Mouse (Mus musculus) hindbrain, embryonic 12.5 days (tissue): ENCODE results near the gene Cd177. TPM values are rescaled to one million over a fixed set of nuclear protein-coding genes. Genes with fewer than 3 reads are reported as not detected.
"Not testable (repeated sequence)": the region's sequence is repeated elsewhere in the genome, so short reads cannot be mapped to it uniquely, and the experiment has no call there.

Source experiments
- ATAC-seq: fragments of 200-750 bp; cut with Nextera tagmentation; 2 replicates; pipeline ENCODE4 v1.8.0; 2017; ENCODE audit warnings: moderate TSS enrichment; ENCODE audit not compliant: low FRiP score
- H3K27ac ChIP-seq: fragments of 300-500 bp; sonication (generic); 2 replicates; pipeline ENCODE4 v1.5.1; 2016; ENCODE audit warnings: mild to moderate bottlenecking
- H3K27me3 ChIP-seq: fragments of 300-500 bp; sonication (generic); 2 replicates; pipeline ENCODE4 v1.6.1; 2016; ENCODE audit warnings: mild to moderate bottlenecking
- H3K36me3 ChIP-seq: fragments of 300-500 bp; sonication (generic); 2 replicates; pipeline ENCODE4 v1.6.1; 2016; ENCODE audit warnings: mild to moderate bottlenecking
- H3K4me1 ChIP-seq: fragments of 300-500 bp; sonication (generic); 2 replicates; pipeline ENCODE4 v1.6.1; 2016
- H3K4me2 ChIP-seq: fragments of 300-500 bp; sonication (generic); replicated peaks from 2 replicates; pipeline ENCODE4 v1.6.1; 2016; ENCODE audit warnings: mild to moderate bottlenecking
- H3K4me3 ChIP-seq: fragments of 300-500 bp; sonication (generic); 2 replicates; pipeline ENCODE4 v1.5.1; 2016; ENCODE audit warnings: mild to moderate bottlenecking
- H3K9ac ChIP-seq: fragments of 300-500 bp; sonication (generic); 2 replicates; pipeline ENCODE4 v1.6.1; 2016; ENCODE audit warnings: mild to moderate bottlenecking, moderate library complexity
- H3K9me3 ChIP-seq: fragments of 300-500 bp; sonication (generic); replicated peaks from 2 replicates; pipeline ENCODE4 v1.6.1; 2016; ENCODE audit warnings: mild to moderate bottlenecking
- WGBS: fragments of 180-500 bp; shearing (Covaris S2); methylation state at CpG from one replicate; pipeline ENCODE4 v1.1.7; 2016; 5-methylcytosine and 5-hydroxymethylcytosine counted together
- polyA plus RNA-seq: library from polyadenylated mRNA; unstranded; fragments of >200 nt; fragmentation: Nextera tagmentation; extraction: Ambion mirVana; gene quantifications from 2 replicates; pipeline ENCODE4 v1.2.1, GENCODE M21; 2016

Gene Cd177
- polyA plus RNA-seq, 1 experiment from 2014 or later: 0.23 TPM

- 92% methylated on average over 2 of the region's 2 CpGs for WGBS
- H3K27ac ChIP-seq: no peak overlapping the region
- ATAC-seq: no peak
- no peaks in the 10 kb centered on the region for H3K9me3 ChIP-seq
- no peak overlapping the region for H3K9ac ChIP-seq
- no peaks in the 10 kb centered on the region for H3K27me3 ChIP-seq
- 0 out of 2 replicates have a peak, but pooled peaks cover 5% of the 10 kb centered on the region for H3K4me1 ChIP-seq
- H3K36me3 ChIP-seq: no peaks in the 10 kb centered on the region
- no peak overlapping the region for H3K4me3 ChIP-seq
- no peak overlapping the region for H3K4me2 ChIP-seq
Observed at GRCm38 (mm10) chr7:24751610-24752009, 8.5 kb downstream of the Cd177 start.

GRCm38 (mm10) chr7:24750695-24751094, 9.4 kb downstream of the Cd177 start:
- no peaks in the 10 kb centered on the region for H3K27me3 ChIP-seq
- no peaks in the 10 kb centered on the region for H3K36me3 ChIP-seq
- no peak overlapping the region for H3K4me2 ChIP-seq
- peak overlapping the region; percentile 29; the same call in 1 of the 2 replicates for H3K9ac ChIP-seq
- ATAC-seq: no peak
- 59% methylated on average over 4 of the region's 4 CpGs for WGBS
- H3K4me1 ChIP-seq: 0 out of 2 replicates have a peak, but pooled peaks cover 5% of the 10 kb centered on the region
- no peak overlapping the region for H3K27ac ChIP-seq
- no peak overlapping the region for H3K4me3 ChIP-seq
- H3K9me3 ChIP-seq: no peaks in the 10 kb centered on the region

GRCm38 (mm10) chr7:24735970-24736670, 24.0 kb downstream of the Cd177 start:
- no peak overlapping the region for H3K9ac ChIP-seq
- no peaks in the 10 kb centered on the region for H3K27me3 ChIP-seq
- H3K36me3 ChIP-seq: no peaks in the 10 kb centered on the region
- H3K27ac ChIP-seq: no peak overlapping the region
- H3K4me3 ChIP-seq: peak overlapping the region; percentile 5; the same call in 1 of the 2 replicates
- no peaks in the 10 kb centered on the region for H3K9me3 ChIP-seq
- WGBS: 15% methylated on average over 17 of the region's 17 CpGs
- peak; percentile 43 for ATAC-seq
- H3K4me2 ChIP-seq: peak overlapping the region; percentile 36
- peaks cover 3% of the 10 kb centered on the region for H3K4me1 ChIP-seq

- H3K4me1 ChIP-seq, H3K36me3 ChIP-seq, H3K4me2 ChIP-seq, H3K4me3 ChIP-seq, H3K27me3 ChIP-seq, H3K9me3 ChIP-seq, ATAC-seq, H3K27ac ChIP-seq, H3K9ac ChIP-seq: not testable (repeated sequence)
- 88% methylated on average over 11 of the region's 11 CpGs for WGBS
Observed at GRCm38 (mm10) chr7:24726808-24727207, 33.3 kb downstream of the Cd177 start, which contains the start of gene Gm4763. Gene Gm4763, minus strand, starts transcription at chr7:24726908.

GRCm38 (mm10) chr7:24715039-24715438, 45.1 kb downstream of the Cd177 start:
- WGBS: 76% methylated on average over 6 of the region's 6 CpGs
- ATAC-seq: no peak
- Histone ChIP-seq H3K27me3 (no peaks in the 10 kb centered on the region), H3K36me3 (no peaks in the 10 kb centered on the region), H3K4me2 (no peak overlapping the region), H3K27ac (no peak overlapping the region), H3K9me3 (no peaks in the 10 kb centered on the region), H3K4me1 (no peaks in the 10 kb centered on the region), H3K4me3 (no peak overlapping the region), H3K9ac (no peak overlapping the region)

GRCm38 (mm10) chr7:24708832-24709292, 51.2 kb downstream of the Cd177 start, which contains the start of gene BC049730:
Gene BC049730, plus strand, starts transcription at chr7:24709242.
- WGBS: 95% methylated on average over 14 of the region's 14 CpGs
- H3K27ac ChIP-seq: no peak within 1 kb of the TSS

GRCm38 (mm10) chr7:24702841-24703240, 57.3 kb downstream of the Cd177 start:
- not testable (repeated sequence) for H3K36me3 ChIP-seq, H3K4me1 ChIP-seq, H3K9ac ChIP-seq, ATAC-seq, H3K4me3 ChIP-seq, H3K9me3 ChIP-seq, H3K27ac ChIP-seq, H3K27me3 ChIP-seq, H3K4me2 ChIP-seq
- 72% methylated on average over 7 of the region's 9 CpGs for WGBS

More at GRCm38 (mm10) chr7:24708832-24709292, 51.2 kb downstream of the Cd177 start, which contains the start of gene BC049730:
- H3K36me3 ChIP-seq: no peaks in the 10 kb centered on the region
- no peak for ATAC-seq
- no peak within 1 kb of the TSS for H3K4me3 ChIP-seq
- H3K4me1 ChIP-seq: no peaks in the 10 kb centered on the region
- no peak within 1 kb of the TSS for H3K9ac ChIP-seq
- H3K9me3 ChIP-seq: no peaks in the 10 kb centered on the region
- H3K27me3 ChIP-seq: no peaks in the 10 kb centered on the region
- no peak within 1 kb of the TSS for H3K4me2 ChIP-seq

GRCm38 (mm10) chr7:24697891-24698290, 62.2 kb downstream of the Cd177 start:
- 95% methylated on average over 4 of the region's 4 CpGs for WGBS

More at GRCm38 (mm10) chr7:24697891-24698290, 62.2 kb downstream of the Cd177 start:
- not testable (repeated sequence) for H3K27me3 ChIP-seq, H3K9me3 ChIP-seq, ATAC-seq, H3K36me3 ChIP-seq, H3K4me2 ChIP-seq, H3K4me3 ChIP-seq, H3K27ac ChIP-seq, H3K9ac ChIP-seq, H3K4me1 ChIP-seq

Other genes with a start within 250 kb of the Cd177 start
- gene AC161166.1, start 247.9 kb downstream of the Cd177 start, polyA plus RNA-seq: 1.9 TPM in 2 replicates
- 29.0 and 34.1 TPM in 2 replicates for gene Irgq, start 229.6 kb downstream of the Cd177 start, polyA plus RNA-seq
- gene Pinlyp, start 214.2 kb downstream of the Cd177 start, polyA plus RNA-seq: not detected in 2 replicates
- 75.9 and 87.9 TPM in 2 replicates for gene Xrcc1, start 214.0 kb downstream of the Cd177 start, polyA plus RNA-seq
- 14.2 and 15.4 TPM in 2 replicates for gene Ethe1, start 172.8 kb downstream of the Cd177 start, polyA plus RNA-seq
- gene Zfp575, start 172.7 kb downstream of the Cd177 start, polyA plus RNA-seq: 5.1 and 5.5 TPM in 2 replicates
- 0.09 TPM in 1 of 2 replicates, not detected in the other for gene Phldb3, start 149.5 kb downstream of the Cd177 start, polyA plus RNA-seq
- gene Lypd3, start 123.8 kb downstream of the Cd177 start, polyA plus RNA-seq: 1.3 and 1.5 TPM in 2 replicates
- not detected in 2 replicates for gene Tex101, start 83.6 kb downstream of the Cd177 start, polyA plus RNA-seq
- gene BC049730, start 51.1 kb downstream of the Cd177 start, polyA plus RNA-seq: not detected in 2 replicates
- not detected in 2 replicates for gene Gm4763, start 33.4 kb downstream of the Cd177 start, polyA plus RNA-seq
- gene Ceacam10, start 16.9 kb upstream of the Cd177 start, polyA plus RNA-seq: not detected in 2 replicates
- gene Gm9844, start 101.9 kb upstream of the Cd177 start, polyA plus RNA-seq: 28.6 and 37.8 TPM in 2 replicates
- gene Lypd4, start 109.6 kb upstream of the Cd177 start, polyA plus RNA-seq: not detected in 2 replicates
- 0.27 TPM in 1 of 2 replicates, not detected in the other for gene Dmrtc2, start 109.7 kb upstream of the Cd177 start, polyA plus RNA-seq
- gene Rps19, start 124.1 kb upstream of the Cd177 start, polyA plus RNA-seq: 1,212 and 1,459 TPM in 2 replicates
- 0.23 and 0.36 TPM in 2 replicates for gene Cd79a, start 137.1 kb upstream of the Cd177 start, polyA plus RNA-seq
- 91.2 and 91.8 TPM in 2 replicates for gene Arhgef1, start 142.6 kb upstream of the Cd177 start, polyA plus RNA-seq
- gene Gm4881, start 184.2 kb upstream of the Cd177 start, polyA plus RNA-seq: 9.4 and 13.8 TPM in 2 replicates
- gene Rabac1, start 212.4 kb upstream of the Cd177 start, polyA plus RNA-seq: 122 and 138 TPM in 2 replicates
- 110 and 121 TPM in 2 replicates for gene Atp1a3, start 245.6 kb upstream of the Cd177 start, polyA plus RNA-seq